Mouse (Mus musculus) layer of hippocampus, adult 8-10 months (tissue): ENCODE results near the gene Glt8d2. TPM values are rescaled to one million over a fixed set of nuclear protein-coding genes. Genes with fewer than 3 reads are reported as not detected.

Experiments used
- DNase-seq, 2 experiments: peaks; one replicate each; pipeline ENCODE4 v3.0.0; 2022; ENCODE audit warnings: low spot score in 2 of 2
- total RNA-seq, 4 experiments: library from RNA; stranded (reverse); gene quantifications; 2 replicates each; pipeline ENCODE4 v1.2.4; 2022

Glt8d2 gene
- 10 to 100 TPM; 13.9 to 26.8 (median 18.1) TPM for total RNA-seq

GRCm38 (mm10) chr10:82690494-82690893, at the start of gene Glt8d2:
Gene Glt8d2, minus strand, starts transcription at chr10:82690650.
- DNase-seq = peak in 1 of 2 experiments; percentile 41

- no peak for DNase-seq
Measured at GRCm38 (mm10) chr10:82699296-82699941, 9.0 kb upstream of the Glt8d2 start.

- peak; percentile 79 to 81 for DNase-seq
Measured at GRCm38 (mm10) chr10:82698712-82699261, 8.3 kb upstream of the Glt8d2 start.

GRCm38 (mm10) chr10:82697305-82697898, 7.0 kb upstream of the Glt8d2 start:
- no peak for DNase-seq

GRCm38 (mm10) chr10:82696453-82697079, 6.1 kb upstream of the Glt8d2 start:
- no peak for DNase-seq

GRCm38 (mm10) chr10:82695956-82696355, 5.5 kb upstream of the Glt8d2 start, which contains the start of gene Hcfc2:
Gene Hcfc2, plus strand, starts transcription at chr10:82696160.
- no peak for DNase-seq

- DNase-seq = peak in 1 of 2 experiments; percentile 58
Measured at GRCm38 (mm10) chr10:82689681-82690211, 704 bp downstream of the Glt8d2 start.

GRCm38 (mm10) chr10:82685440-82685839, 5.0 kb downstream of the Glt8d2 start:
- DNase-seq = no peak

- DNase-seq = peak; percentile 42 to 56
Measured at GRCm38 (mm10) chr10:82681639-82682038, 8.8 kb downstream of the Glt8d2 start.

GRCm38 (mm10) chr10:82680769-82681168, 9.7 kb downstream of the Glt8d2 start:
- DNase-seq = peak; percentile 79 to 84

GRCm38 (mm10) chr10:82676949-82677348, 13.5 kb downstream of the Glt8d2 start:
- peak; percentile 57 to 76 for DNase-seq

GRCm38 (mm10) chr10:82670205-82670604, 20.2 kb downstream of the Glt8d2 start:
- DNase-seq = no peak

GRCm38 (mm10) chr10:82666436-82667234, 23.8 kb downstream of the Glt8d2 start:
- DNase-seq = peak; percentile 85 to 92

- DNase-seq = no peak
Measured at GRCm38 (mm10) chr10:82665951-82666350, 24.5 kb downstream of the Glt8d2 start.

- DNase-seq = no peak
Measured at GRCm38 (mm10) chr10:82663289-82663688, 27.2 kb downstream of the Glt8d2 start.

- peak; percentile 75 to 80 for DNase-seq
Measured at GRCm38 (mm10) chr10:82662267-82662990, 28.0 kb downstream of the Glt8d2 start.

GRCm38 (mm10) chr10:82661820-82662219, 28.6 kb downstream of the Glt8d2 start:
- peak; percentile 41 to 52 for DNase-seq

GRCm38 (mm10) chr10:82654581-82654980, 35.9 kb downstream of the Glt8d2 start:
- DNase-seq = no peak

- no peak for DNase-seq
Measured at GRCm38 (mm10) chr10:82652625-82653024, 37.8 kb downstream of the Glt8d2 start.

- DNase-seq = no peak
Measured at GRCm38 (mm10) chr10:82651221-82651620, 39.2 kb downstream of the Glt8d2 start.
